Mouse (Mus musculus) stomach, postnatal 0 days (tissue): ENCODE results near the gene Nxn.

Experiments used
- CTCF ChIP-seq: IDR thresholded peaks from 2 replicates; pipeline ENCODE4 v1.5.1; 2016; ENCODE audit warnings: antibody characterized with exemption, low read depth, mild to moderate bottlenecking, moderate library complexity
- EP300 ChIP-seq: optimal IDR thresholded peaks from 2 replicates; pipeline ENCODE3; 2016; ENCODE audit warnings: antibody characterized with exemption

GRCm38 (mm10) chr11:76253918-76254264 is 145.0 kb downstream of the Nxn start:
- TF ChIP-seq CTCF, result no peak
- no peak for TF ChIP-seq EP300
